Mouse (Mus musculus) forebrain, embryonic 14.5 days (tissue): ENCODE results near the gene Chst10. TPM values are rescaled to one million over a fixed set of nuclear protein-coding genes. Genes with fewer than 3 reads are reported as not detected.
A peak's percentile ranks its signal among the peaks of the same experiment; 100 is the strongest.

Experiments
- ATAC-seq: fragments of 200-750 bp; cut with Nextera tagmentation; 2 replicates; pipeline ENCODE4 v1.8.0; 2017; ENCODE audit warnings: mild to moderate bottlenecking, moderate library complexity
- DNase-seq: peaks from one replicate; pipeline ENCODE4 v3.0.0-alpha.2; 2015; ENCODE audit warnings: low spot score
- H3K27ac ChIP-seq: fragments of 300-500 bp; sonication (generic); 2 replicates; pipeline ENCODE4 v1.5.1; 2014; ENCODE audit warnings: low read depth, mild to moderate bottlenecking, control low read depth, low read length, moderate library complexity
- H3K27me3 ChIP-seq: fragments of 300-500 bp; sonication (generic); replicated peaks from 2 replicates; pipeline ENCODE4 v1.6.1; 2014; ENCODE audit warnings: low read length, control low read depth, mixed read lengths; ENCODE audit not compliant: control insufficient read depth, insufficient read depth
- H3K36me3 ChIP-seq: fragments of 300-500 bp; sonication (generic); 2 replicates; pipeline ENCODE4 v1.6.1; 2014; ENCODE audit warnings: low read length, control low read depth; ENCODE audit not compliant: control insufficient read depth, insufficient read depth
- H3K4me1 ChIP-seq: fragments of 300-500 bp; sonication (generic); 2 replicates; pipeline ENCODE4 v1.6.1; 2014; ENCODE audit warnings: antibody characterized with exemption, low read length, control low read depth; ENCODE audit not compliant: control insufficient read depth, insufficient read depth
- H3K4me2 ChIP-seq: fragments of 300-500 bp; sonication (generic); 2 replicates; pipeline ENCODE4 v1.6.1; 2014; ENCODE audit warnings: mild to moderate bottlenecking, control low read depth, low read length
- H3K4me3 ChIP-seq: fragments of 300-500 bp; sonication (generic); 2 replicates; pipeline ENCODE4 v1.5.1; 2014; ENCODE audit warnings: low read depth, low read length, control low read depth
- H3K9ac ChIP-seq: fragments of 300-500 bp; sonication (generic); 2 replicates; pipeline ENCODE4 v1.6.1; 2014; ENCODE audit warnings: mild to moderate bottlenecking, low read length, control low read depth, moderate library complexity
- H3K9me3 ChIP-seq: fragments of 300-500 bp; sonication (generic); replicated peaks from 2 replicates; pipeline ENCODE4 v1.6.1; 2016; ENCODE audit warnings: low read length, control low read depth, mixed read lengths; ENCODE audit not compliant: control insufficient read depth
- WGBS: fragments of 180-500 bp; shearing (Covaris S2); extraction: QIAGEN DNeasy Blood & Tissue Kit; methylation state at CpG from one replicate; pipeline ENCODE4 v1.1.7; 2014; 5-methylcytosine and 5-hydroxymethylcytosine counted together
- polyA plus RNA-seq: library from polyadenylated mRNA; unstranded; fragments of >200 nt; fragmentation: Nextera tagmentation; extraction: Ambion mirVana; gene quantifications from 2 replicates; pipeline ENCODE4 v1.2.1, GENCODE M21; 2014

Gene Chst10
- polyA plus RNA-seq, 1 experiment from 2014 or later = 48.7 TPM

GRCm38 (mm10) chr1:38816306-38816705 is 81.7 kb downstream of the Chst10 start:
- 75% methylated on average over 4 of the region's 4 CpGs for WGBS
- H3K4me1 ChIP-seq = no peaks in the 10 kb centered on the region
- H3K9me3 ChIP-seq = no peaks in the 10 kb centered on the region
- peak; percentile 37 for DNase-seq
- H3K4me3 ChIP-seq = no peak overlapping the region
- H3K27ac ChIP-seq = no peak overlapping the region
- no peak overlapping the region for H3K4me2 ChIP-seq
- no peaks in the 10 kb centered on the region for H3K27me3 ChIP-seq
- peaks cover 25% of the 10 kb centered on the region for H3K36me3 ChIP-seq
- ATAC-seq = no peak
- no peak overlapping the region for H3K9ac ChIP-seq

Other genes with a start within 250 kb of the Chst10 start
- gene Aff3, start 233.2 kb downstream of the Chst10 start, polyA plus RNA-seq = 15.5 TPM in 2 replicates
- gene Lonrf2, start 61.5 kb downstream of the Chst10 start, polyA plus RNA-seq = 10.5 and 11.1 TPM in 2 replicates
- 0.37 and 0.53 TPM in 2 replicates for gene Nms, start 41.0 kb upstream of the Chst10 start, polyA plus RNA-seq
- gene Pdcl3, start 87.4 kb upstream of the Chst10 start, polyA plus RNA-seq = 156 and 168 TPM in 2 replicates